Mouse (Mus musculus) left cerebral cortex, adult 18-20 months (tissue): ENCODE data around the gene Ceacam20. TPM values are rescaled to one million over a fixed set of nuclear protein-coding genes. Genes with fewer than 3 reads are reported as not detected.
A peak's percentile ranks its signal among the peaks of the same experiment; 100 is the strongest.
"Not testable (repeated sequence)": the region's sequence is repeated elsewhere in the genome, so short reads cannot be mapped to it uniquely, and the experiment has no call there.

ENCODE experiments used
- DNase-seq, 2 experiments: peaks; one replicate each; pipeline ENCODE4 v3.0.0; 2021 to 2022; ENCODE audit warnings: low spot score in 2 of 2, mixed read lengths in 1 of 2
- long read RNA-seq, 2 experiments: library from polyadenylated mRNA; stranded (forward); transcript quantifications; one replicate each; pipeline ENCODE4 v2.0.0; 2021
- total RNA-seq, 2 experiments: library from RNA; stranded (reverse); gene quantifications; 2 replicates each; pipeline ENCODE4 v1.2.3; 2021

Ceacam20 gene
- not detected for total RNA-seq
- long read RNA-seq, experiment 1 = 0 reads
- long read RNA-seq, experiment 2 = 0 reads

DNA sequence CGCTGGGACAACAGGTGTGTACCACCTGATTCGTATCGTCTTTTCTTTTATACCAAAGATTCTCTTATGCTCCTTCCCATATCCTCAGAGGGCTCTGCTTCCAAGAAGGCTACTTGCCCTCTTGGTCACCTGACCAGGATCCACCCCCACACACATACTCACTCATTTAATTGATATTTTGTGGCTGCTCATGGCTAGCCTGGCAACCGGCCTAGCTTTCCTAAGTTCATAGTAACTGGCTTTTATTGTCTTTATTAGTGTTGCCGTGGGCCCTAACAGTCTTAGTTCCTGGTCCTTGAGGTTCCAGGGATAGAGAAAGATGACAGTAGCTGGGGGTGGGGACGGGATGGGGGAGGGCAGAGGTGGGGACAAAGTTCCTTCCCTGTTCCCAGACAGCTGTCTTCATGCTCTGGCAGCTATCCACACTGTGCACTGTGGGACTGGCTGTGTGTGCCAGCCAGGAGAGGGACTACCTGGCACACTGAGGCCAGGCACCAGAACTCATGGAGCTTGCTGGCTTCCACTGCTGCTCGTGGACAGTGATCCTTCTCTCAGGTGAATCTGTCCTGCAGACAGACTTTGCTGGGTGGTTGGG, at the start of gene Ceacam20:
TSS of gene Ceacam20 (plus strand) at position 428 of the 595 bp plus-strand sequence.
- DNase-seq = no peak

GRCm38 (mm10) chr7:19920166-19920505, 45.1 kb upstream of the Ceacam20 start:
- DNase-seq = no peak

- DNase-seq = peak; percentile 72 to 75
Observed at GRCm38 (mm10) chr7:19920506-19921261, 44.5 kb upstream of the Ceacam20 start, which contains the start of gene Pvr. Pvr (minus strand) TSS chr7:19921160.

- DNase-seq = no peak
Observed at GRCm38 (mm10) chr7:19923354-19923753, 41.9 kb upstream of the Ceacam20 start.

DNA sequence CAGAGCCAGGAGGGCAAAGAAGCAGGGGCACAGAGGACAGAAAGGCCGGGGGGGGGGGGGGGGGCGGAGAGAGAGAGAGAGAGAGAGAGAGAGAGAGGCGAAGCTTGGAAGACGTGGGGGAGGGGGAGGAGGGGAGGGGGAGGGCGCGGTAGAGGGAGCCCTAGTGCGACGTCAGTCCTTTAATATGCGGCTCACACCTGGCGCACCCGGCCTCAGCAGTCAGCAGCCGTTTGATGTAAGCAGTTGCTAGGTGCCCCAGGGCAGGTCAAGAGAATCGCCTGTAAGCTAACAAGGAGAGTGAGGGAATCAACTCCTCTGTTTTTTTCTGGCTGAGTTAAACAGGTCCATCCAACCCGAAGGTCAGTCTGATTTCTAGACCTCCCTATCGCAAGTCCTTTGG, 41.4 kb upstream of the Ceacam20 start:
- DNase-seq = no peak

DNA sequence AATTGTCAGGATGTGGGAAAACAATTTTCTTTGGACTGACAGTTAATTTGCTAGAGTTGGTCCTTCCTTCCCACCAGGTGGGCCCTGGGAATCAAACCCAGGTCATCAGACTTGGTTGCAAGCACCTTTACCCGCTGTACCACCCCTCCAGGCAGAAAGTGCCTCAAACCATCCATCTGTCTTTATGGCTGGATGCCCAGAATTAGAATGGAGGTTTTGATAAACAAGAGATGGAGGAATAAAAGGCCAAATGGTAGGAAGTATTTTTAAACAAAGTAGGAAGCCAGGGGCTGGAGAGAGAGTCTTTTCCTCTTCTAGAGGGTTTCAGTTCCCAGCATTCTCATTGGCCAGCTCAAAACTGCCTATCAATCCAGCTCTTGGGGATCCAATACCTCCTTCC, 39.8 kb upstream of the Ceacam20 start:
- no peak for DNase-seq

GRCm38 (mm10) chr7:19926849-19927480, 38.2 kb upstream of the Ceacam20 start:
- no peak for DNase-seq

DNA sequence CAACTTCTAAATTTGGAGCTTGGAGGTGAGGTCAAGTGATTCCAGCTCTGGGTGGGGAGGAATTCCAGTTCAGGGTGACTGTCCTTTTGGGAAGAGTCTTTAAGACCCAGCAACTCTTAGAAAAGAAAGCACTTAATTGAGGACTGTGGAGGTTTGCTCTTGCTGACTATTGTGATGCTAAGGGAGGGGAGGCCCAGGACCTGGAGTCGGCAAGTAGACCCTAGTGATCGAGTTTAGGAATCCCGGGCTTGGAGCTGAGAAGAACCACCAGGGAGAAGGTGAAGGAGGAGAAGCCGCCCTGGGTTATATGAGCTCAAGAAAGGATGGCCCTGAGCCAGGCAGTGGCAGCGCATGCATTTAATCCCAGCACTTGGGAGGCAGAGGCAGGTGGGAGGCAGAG, 36.7 kb upstream of the Ceacam20 start:
- no peak for DNase-seq

- DNase-seq = not testable (repeated sequence)
Observed at GRCm38 (mm10) chr7:19930481-19930880, 34.7 kb upstream of the Ceacam20 start.

DNA sequence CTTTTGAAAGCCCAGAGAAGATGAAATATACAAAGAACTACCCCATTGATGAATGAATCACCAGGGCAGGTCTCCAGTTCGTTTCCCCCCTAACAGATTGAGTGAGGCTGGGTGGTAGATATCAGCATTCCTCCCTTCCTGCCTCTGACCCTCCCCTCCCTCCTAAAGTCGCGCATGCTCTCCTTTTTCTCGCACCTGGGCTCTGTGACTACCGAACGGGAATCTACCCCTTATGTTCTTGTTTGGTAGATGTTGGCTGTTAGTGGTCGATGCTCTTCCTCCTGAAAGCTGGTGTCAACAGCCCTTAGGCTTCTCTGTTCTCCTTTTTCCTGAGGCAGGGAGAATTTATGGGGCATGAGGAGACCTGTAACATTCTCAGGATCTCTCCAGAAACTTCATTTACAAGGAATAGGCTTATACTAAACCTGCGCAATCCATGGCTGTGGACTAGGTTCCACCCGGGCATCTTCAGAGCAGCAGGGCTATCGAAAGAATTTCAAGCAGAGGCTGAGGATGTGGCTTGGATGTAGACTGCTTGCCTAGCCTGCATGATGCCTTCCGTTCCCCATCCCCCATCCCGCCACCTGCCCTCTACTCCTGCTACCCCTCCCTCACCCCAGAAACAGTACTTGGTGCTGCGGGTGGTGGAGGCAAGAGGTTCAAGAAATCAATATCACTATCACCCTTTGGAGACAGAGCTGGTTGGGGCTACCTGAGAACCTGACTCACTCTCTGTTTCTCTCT, 32.9 kb upstream of the Ceacam20 start:
- no peak for DNase-seq

DNA sequence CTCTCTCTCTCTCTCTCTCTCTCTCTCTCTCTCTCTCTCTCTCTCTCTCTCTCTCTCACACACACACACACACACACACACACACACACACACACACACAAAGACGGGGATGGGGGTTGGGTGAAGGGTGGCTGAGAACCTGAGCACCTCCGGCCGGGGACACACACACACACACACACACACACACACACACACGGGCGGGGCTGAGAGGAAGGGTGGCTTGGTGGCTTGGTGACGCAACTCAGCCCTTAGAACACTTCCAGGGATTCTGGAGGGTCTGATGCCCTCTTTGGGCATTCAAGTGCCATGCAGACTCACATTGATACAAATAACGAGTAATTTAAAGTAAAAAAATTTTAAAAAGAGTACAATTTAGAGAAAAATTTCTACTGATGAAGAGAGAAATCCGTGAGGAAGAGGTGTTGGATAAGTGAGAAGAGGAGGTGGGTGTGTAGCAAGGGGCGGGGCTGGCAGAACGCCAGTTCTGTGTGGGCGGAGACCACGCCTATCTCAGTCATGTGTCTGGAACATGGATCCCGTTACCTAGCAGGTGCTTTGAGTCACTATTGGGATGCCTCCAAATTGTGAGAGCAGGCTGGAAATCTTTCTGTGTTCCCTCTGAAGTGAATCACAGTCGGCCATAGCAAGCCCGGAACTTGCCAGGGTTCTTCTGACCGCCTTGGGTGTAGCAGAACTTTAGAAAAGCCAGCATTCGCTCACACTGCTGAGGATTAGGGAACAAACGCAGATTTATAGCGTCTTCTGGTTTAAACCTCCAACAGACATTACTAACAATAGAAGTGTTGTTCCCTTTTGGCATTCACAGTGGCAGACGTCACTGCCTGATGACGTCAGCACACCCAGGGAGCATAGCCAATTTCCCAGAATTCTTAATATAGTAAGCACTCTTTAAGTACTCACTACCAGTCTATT, 32.1 kb upstream of the Ceacam20 start:
- peak; percentile 82 to 85 for DNase-seq

DNA sequence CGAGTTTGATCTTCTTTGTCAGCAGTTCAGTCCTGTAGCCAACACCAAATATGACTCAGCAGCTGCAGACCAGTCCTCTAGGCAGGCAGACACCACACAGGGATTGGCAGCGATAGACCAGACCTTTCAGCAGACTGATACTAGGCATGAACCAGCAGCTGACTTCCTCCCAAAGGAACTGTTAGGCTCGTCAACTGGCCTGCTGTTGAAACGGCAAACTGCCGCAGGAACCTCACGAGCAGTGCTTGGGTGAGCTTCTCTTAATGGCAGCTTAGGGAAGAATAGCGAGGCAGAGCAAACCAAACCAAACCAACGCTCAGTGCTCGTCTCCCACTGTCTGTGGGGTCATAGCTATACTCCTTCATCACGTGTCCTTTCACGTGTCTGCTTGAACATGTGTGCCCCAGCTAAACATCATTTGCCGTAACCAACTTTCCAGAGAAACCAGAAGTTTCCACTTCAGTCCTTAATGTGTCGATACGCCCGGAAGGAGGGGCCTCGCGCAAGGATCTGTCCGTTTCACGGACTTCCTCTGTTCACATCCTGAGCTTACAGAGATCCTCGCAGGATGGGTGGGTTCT, 30.0 kb upstream of the Ceacam20 start:
- DNase-seq = no peak

DNA sequence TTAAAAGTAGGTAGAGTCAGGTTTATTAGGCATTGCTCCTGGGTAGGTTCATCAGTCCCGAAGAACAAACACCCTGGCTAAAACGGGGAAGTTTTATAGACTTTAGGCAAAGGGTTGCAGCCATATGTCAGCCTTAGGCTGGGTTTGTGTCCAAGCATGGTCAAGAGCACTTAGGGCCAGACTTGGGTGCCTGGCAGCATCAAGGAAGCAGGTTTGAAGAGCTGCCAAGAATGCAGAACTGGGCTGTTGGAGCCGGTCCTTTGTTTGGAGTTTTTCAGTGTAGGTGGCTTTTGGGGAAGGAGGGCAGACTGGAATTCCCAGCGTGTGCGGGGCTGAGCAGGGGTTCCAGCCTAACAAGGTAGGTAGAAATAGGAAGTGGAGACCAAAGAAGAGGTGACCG, 29.3 kb upstream of the Ceacam20 start:
- no peak for DNase-seq

DNA sequence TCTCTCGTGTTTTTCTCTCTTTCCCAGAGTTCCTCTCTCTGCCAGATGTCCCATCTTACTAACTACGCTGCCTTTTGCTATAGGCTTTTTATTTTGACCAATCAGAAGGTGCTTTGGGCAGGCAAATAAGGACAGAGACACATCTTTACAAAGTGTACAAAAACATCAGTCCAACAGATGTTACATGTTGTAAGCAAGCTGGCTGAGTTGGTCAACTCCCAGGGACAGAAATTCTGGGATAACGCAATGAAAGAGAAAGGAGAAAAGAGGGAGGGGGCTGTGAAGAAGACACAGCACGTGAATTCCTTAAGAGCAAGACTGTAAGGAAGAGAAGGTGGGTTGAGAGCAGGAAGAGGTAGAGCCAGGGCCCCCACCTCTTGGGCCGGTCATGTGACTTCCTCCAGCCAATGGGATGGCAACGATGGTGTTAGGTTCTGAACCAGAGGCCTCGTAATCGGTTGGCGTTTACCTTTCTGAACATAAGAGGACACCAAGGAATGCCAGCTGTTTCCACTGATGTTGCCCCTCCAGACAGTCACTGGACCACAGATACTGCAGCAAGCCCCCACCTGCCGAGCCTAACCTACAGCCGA, 27.9 kb upstream of the Ceacam20 start:
- DNase-seq = no peak

DNA sequence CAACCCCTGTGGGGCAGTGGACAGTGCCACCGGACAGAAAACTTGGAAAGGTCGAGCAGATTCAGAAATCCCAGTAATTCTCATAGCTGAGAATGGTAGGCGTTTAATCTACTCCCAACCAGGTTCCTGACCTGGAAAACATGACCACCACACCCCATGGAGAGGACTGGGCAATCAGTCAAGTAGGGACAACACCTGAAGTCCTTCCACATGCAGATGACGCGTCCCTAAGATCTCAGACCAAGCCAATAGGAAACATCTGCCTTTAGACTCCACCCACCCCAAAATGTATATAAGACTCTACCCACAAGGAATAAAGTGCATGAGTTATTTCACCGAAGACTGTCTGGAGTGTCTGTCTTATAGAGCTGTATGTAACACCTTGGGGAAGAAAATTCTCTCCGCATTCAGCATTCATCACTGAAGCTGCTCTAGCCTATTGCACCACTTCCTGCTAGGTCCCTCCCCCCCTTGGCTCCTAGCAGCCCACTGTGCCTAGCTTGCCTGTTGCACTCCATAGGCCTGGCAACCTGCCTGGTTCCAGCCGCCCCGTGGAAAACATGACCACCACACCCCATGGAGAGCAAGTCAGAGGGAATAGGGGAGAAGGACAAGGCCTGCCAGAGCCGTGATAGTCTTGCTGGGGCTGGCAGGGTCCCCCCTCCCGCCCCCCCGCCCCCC, 25.5 kb upstream of the Ceacam20 start:
- DNase-seq = peak; percentile 55 to 67

GRCm38 (mm10) chr7:19940256-19940655, 25.0 kb upstream of the Ceacam20 start:
- DNase-seq = no peak

DNA sequence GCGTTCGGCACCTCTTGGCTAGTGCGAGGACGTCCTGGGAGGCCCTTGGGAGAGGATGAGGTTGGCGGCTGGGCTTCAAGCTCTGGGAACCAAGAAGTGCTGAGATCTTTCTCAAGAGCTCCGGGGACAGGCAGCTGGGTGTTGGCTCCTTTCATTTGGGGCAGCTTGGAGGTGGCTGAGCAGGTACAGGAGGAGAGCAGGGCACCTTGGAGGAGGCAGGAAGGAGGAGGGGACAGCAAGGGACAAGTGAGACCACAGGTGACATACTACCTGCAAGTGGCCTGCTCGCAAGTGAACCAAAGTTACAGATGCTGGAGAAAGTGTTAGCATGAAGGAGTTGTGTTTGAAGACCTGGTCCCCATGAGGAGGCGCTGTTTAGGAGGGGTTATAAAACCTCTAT, 20.5 kb upstream of the Ceacam20 start:
- no peak for DNase-seq

GRCm38 (mm10) chr7:19945201-19945600, 20.0 kb upstream of the Ceacam20 start:
- DNase-seq = no peak

DNA sequence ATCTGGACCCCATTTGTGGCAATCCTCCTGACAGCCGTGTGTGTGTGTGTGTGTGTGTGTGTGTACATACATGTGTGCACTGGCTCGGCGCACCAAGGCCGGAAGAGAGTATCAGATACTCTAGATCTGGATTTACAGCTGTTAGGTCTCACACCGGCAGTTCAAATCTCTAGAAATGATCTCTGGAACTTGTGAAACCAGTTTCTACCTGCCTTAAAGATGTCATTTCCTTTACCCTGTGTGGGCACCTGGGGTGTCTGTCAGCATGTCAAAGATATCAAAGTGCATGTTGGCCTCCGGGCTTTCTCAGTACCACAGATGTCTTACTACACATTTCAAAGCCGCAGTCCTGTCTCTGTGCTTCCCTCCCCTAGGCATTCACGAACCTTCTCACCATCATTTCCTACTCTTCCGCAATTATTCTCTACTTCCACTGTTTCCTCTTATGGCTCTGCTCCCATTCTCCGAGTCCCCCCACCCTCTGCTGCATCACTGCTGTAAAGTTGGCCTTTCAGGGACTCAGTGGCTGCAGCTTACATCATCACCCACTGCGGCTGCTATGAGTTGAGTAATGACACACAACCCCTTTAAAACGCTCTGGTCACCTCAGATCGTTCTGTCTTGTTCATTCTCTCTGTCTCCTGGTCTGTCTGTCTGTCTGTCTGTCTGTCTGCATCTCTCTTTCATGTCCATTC, 19.2 kb upstream of the Ceacam20 start:
- no peak for DNase-seq
